Mouse (Mus musculus): ENCODE results near the gene Dip2b. TPM values are rescaled to one million over a fixed set of nuclear protein-coding genes. Genes with fewer than 3 reads are reported as not detected.
A peak's percentile ranks its signal among the peaks of the same experiment; 100 is the strongest.

Gene Dip2b
- polyA plus RNA-seq, 1 experiment: 7.1 TPM

DNA sequence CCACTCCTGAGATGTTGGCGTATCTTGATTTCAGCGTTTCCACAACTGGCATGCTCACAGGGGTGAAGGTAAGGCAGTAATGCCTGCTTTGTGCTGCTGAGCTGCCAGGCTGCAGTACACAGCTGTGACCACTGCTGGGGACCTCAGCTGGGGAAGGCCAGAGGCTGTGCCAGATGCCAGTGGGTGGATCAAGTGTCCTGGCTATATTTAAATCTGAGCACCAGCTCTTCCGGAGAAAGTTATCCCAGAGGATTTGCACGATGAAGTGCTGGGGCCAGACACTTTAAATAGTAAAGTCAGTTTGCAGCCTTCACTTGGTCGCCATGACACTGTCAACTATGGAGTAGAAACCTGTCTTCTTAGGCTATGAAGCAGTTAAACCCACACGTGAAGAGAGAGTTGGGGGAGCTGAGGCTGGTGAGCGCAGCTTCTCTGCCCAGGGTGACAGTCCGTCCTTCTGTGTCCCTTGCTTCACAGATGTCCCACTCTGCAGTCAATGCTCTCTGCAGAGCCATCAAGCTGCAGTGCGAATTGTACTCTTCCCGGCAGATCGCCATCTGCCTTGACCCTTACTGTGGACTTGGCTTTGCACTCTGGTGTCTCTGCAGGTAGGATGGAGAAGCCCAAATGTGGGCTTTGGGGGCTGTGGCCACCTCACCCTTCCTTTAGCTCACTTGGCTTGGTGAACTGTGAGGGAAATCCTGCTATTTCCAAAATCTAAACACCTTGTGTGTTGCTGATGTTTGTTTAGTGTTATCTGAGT lies 160.7 kb downstream of the Dip2b start:
- Histone ChIP-seq H3K4me1 (ENCODE audit: control insufficient read depth, insufficient read depth, low read length) (no peaks in the 10 kb centered on the region; the same call in 1 of the 2 replicates), H3K27ac (ENCODE audit: control insufficient read depth, insufficient read depth, low read depth, low read length, poor library complexity) (no peak overlapping the region; the same call in 1 of the 2 replicates), H3K4me3 (replicated peaks; ENCODE audit: control insufficient read depth, low read depth, low read length) (no peak overlapping the region)
- TF ChIP-seq CTCF (IDR thresholded peaks at IDR 0.05; ENCODE audit: control insufficient read depth, insufficient read depth, low read length) (no peak), POLR2A (IDR thresholded peaks at IDR 0.05; ENCODE audit: borderline replicate concordance, control insufficient read depth, low read depth, low read length) (no peak)
- 91% methylated on average over 11 of the region's 11 CpGs for WGBS

DNA sequence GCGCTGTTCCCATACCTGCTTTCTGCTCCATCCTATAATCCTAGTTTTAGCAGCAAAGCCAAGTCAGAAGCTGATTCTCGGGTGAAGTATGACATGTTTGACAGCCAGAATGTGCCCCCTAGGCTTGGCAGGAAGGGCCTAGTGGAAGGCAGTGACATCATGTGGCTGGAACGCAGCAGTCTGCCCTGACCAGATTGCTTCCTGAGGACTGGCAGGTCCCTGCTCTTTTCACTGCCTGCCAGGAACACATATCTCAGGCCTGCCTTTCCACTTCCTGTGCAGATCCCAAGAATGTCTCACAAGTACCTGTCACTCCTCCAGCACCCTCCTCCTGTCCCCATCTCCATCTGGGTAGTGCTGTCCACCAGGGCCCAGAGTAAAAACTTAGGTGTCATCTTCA lies 161.3 kb downstream of the Dip2b start:
- TF ChIP-seq CTCF (IDR thresholded peaks at IDR 0.05; ENCODE audit: control insufficient read depth, insufficient read depth, low read length): no peak
- no peak for TF ChIP-seq POLR2A (IDR thresholded peaks at IDR 0.05; ENCODE audit: borderline replicate concordance, control insufficient read depth, low read depth, low read length)
- H3K4me1 ChIP-seq (ENCODE audit: control insufficient read depth, insufficient read depth, low read length): no peaks in the 10 kb centered on the region; the same call in 1 of the 2 replicates
- no peak overlapping the region for H3K4me3 ChIP-seq (replicated peaks; ENCODE audit: control insufficient read depth, low read depth, low read length)
- no peak overlapping the region for H3K27ac ChIP-seq (ENCODE audit: control insufficient read depth, insufficient read depth, low read depth, low read length, poor library complexity)
- 79% methylated on average over 3 of the region's 3 CpGs for WGBS

- no peak overlapping the region for H3K27ac ChIP-seq (ENCODE audit: control insufficient read depth, insufficient read depth, low read depth, low read length, poor library complexity)
- H3K4me3 ChIP-seq (replicated peaks; ENCODE audit: control insufficient read depth, low read depth, low read length): no peak overlapping the region
- TF ChIP-seq POLR2A (IDR thresholded peaks at IDR 0.05; ENCODE audit: borderline replicate concordance, control insufficient read depth, low read depth, low read length) (no peak), CTCF (IDR thresholded peaks at IDR 0.05; ENCODE audit: control insufficient read depth, insufficient read depth, low read length) (no peak)
- no peaks in the 10 kb centered on the region; the same call in 1 of the 2 replicates for H3K4me1 ChIP-seq (ENCODE audit: control insufficient read depth, insufficient read depth, low read length)
- 77% methylated on average over 3 of the region's 3 CpGs for WGBS
Measured at GRCm38 (mm10) chr15:100201806-100202205, 163.3 kb downstream of the Dip2b start.

DNA sequence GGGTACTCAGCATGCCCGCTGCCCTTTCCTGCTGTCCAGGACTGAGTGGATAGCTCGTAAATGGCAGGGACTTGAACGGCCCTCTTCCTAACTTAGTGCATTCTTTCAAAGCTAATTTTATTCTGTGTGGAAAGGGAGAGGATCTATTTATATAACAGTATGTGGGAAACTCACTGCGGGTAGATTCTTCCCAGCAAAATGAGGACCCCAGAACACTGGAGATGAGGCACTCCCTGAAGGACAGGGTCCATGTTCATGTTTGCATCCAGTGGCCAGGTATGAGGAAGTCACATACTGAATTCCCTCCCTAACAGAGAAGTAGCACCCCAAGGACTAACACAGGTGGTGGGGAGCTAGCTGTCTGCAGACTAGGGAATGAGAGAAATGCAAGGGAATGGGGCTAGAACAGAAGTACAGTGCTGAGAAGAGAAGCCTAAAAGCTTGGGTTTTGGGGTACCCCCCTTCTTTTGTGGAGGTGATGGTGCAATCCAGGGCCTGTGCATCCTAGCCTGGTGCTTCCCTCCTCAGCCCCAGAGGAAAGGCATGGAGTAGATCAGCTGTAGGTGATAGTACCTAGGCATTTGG lies 164.1 kb downstream of the Dip2b start:
- Histone ChIP-seq H3K4me3 (replicated peaks; ENCODE audit: control insufficient read depth, low read depth, low read length) (no peak overlapping the region), H3K27ac (ENCODE audit: control insufficient read depth, insufficient read depth, low read depth, low read length, poor library complexity) (no peak overlapping the region), H3K4me1 (ENCODE audit: control insufficient read depth, insufficient read depth, low read length) (no peaks in the 10 kb centered on the region; the same call in 1 of the 2 replicates)
- 90% methylated on average over 4 of the region's 4 CpGs for WGBS
- TF ChIP-seq POLR2A (IDR thresholded peaks at IDR 0.05; ENCODE audit: borderline replicate concordance, control insufficient read depth, low read depth, low read length) (no peak), CTCF (IDR thresholded peaks at IDR 0.05; ENCODE audit: control insufficient read depth, insufficient read depth, low read length) (no peak)

DNA sequence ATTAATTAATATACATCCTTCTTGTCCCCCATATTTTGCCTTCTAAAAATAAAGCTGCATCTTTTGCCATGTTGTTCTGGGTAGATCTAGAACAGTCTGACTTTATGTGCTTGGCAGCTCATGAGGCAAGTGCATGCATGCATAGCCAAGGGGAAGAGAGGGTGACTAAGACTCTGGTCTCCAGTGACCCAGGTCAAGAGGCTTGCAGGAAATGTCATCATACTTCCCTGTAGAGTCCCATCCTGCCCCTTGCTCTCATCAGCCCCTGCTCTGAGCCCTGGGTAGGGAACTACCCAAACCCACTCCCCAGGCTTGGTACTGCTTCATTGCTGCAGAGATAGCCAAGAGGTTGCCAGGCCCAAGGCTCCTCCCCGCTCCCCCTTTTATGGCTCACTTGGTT lies 166.1 kb downstream of the Dip2b start:
- TF ChIP-seq POLR2A (IDR thresholded peaks at IDR 0.05; ENCODE audit: borderline replicate concordance, control insufficient read depth, low read depth, low read length): no peak
- TF ChIP-seq CTCF (IDR thresholded peaks at IDR 0.05; ENCODE audit: control insufficient read depth, insufficient read depth, low read length): no peak
- H3K27ac ChIP-seq (ENCODE audit: control insufficient read depth, insufficient read depth, low read depth, low read length, poor library complexity): peak overlapping the region; percentile 69
- 90% methylated on average over 1 of the region's 1 CpGs for WGBS
- H3K4me3 ChIP-seq (replicated peaks; ENCODE audit: control insufficient read depth, low read depth, low read length): no peak overlapping the region
- no peaks in the 10 kb centered on the region; the same call in 1 of the 2 replicates for H3K4me1 ChIP-seq (ENCODE audit: control insufficient read depth, insufficient read depth, low read length)

DNA sequence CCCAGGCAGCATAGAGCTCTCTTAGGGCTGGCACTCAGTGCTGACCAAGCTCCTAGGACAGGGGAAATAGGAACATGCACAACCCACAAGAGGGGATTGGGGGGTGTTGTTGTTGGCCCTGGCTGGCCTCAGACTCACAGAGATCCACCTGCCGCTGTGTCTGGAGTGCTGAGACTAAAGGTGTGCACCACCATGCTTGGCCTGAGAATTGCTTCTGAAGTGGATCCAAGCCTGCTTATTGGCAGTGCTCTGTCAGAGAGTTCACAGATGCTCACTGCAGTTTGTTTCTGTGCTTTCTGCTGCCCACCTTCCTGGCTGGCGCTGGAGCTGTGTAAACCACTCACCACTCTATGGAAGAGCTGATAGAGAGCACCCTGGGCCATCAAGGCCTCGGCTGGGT lies 171.5 kb downstream of the Dip2b start:
- H3K4me1 ChIP-seq (ENCODE audit: control insufficient read depth, insufficient read depth, low read length): no peaks in the 10 kb centered on the region; the same call in 1 of the 2 replicates
- 97% methylated on average over 3 of the region's 3 CpGs for WGBS
- no peak overlapping the region for H3K4me3 ChIP-seq (replicated peaks; ENCODE audit: control insufficient read depth, low read depth, low read length)
- no peak overlapping the region for H3K27ac ChIP-seq (ENCODE audit: control insufficient read depth, insufficient read depth, low read depth, low read length, poor library complexity)
- no peak for TF ChIP-seq POLR2A (IDR thresholded peaks at IDR 0.05; ENCODE audit: borderline replicate concordance, control insufficient read depth, low read depth, low read length)
- TF ChIP-seq CTCF (IDR thresholded peaks at IDR 0.05; ENCODE audit: control insufficient read depth, insufficient read depth, low read length): no peak

- Histone ChIP-seq H3K4me3 (replicated peaks; ENCODE audit: control insufficient read depth, low read depth, low read length) (no peak overlapping the region), H3K27ac (ENCODE audit: control insufficient read depth, insufficient read depth, low read depth, low read length, poor library complexity) (no peak overlapping the region), H3K4me1 (ENCODE audit: control insufficient read depth, insufficient read depth, low read length) (peaks cover 4% of the 10 kb centered on the region; the same call in 1 of the 2 replicates)
- TF ChIP-seq CTCF (IDR thresholded peaks at IDR 0.05; ENCODE audit: control insufficient read depth, insufficient read depth, low read length) (no peak), POLR2A (IDR thresholded peaks at IDR 0.05; ENCODE audit: borderline replicate concordance, control insufficient read depth, low read depth, low read length) (no peak)
- 61% methylated on average over 2 of the region's 2 CpGs for WGBS
Measured at GRCm38 (mm10) chr15:100213339-100213738, 174.9 kb downstream of the Dip2b start.

DNA sequence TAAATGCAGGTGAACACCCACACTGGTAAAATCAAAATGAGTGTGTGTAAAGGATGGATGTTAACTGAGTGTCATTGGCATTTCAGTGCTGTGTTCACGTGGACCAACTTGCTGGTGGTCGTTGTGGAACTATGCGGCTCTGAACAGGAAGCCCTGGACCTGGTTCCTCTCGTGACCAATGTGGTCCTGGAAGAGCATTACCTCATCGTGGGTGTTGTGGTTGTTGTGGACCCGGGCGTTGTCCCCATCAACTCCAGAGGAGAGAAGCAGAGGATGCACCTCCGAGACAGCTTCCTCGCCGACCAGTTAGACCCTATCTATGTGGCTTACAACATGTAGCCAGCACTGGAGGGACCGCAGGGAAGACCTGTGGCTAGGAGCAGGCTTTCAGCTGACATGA lies 176.6 kb downstream of the Dip2b start:
- Histone ChIP-seq H3K27ac (ENCODE audit: control insufficient read depth, insufficient read depth, low read depth, low read length, poor library complexity) (peak overlapping the region; percentile 62), H3K4me3 (replicated peaks; ENCODE audit: control insufficient read depth, low read depth, low read length) (no peak overlapping the region), H3K4me1 (ENCODE audit: control insufficient read depth, insufficient read depth, low read length) (peaks cover 4% of the 10 kb centered on the region; the same call in 1 of the 2 replicates)
- TF ChIP-seq POLR2A (IDR thresholded peaks at IDR 0.05; ENCODE audit: borderline replicate concordance, control insufficient read depth, low read depth, low read length): no peak
- no peak for TF ChIP-seq CTCF (IDR thresholded peaks at IDR 0.05; ENCODE audit: control insufficient read depth, insufficient read depth, low read length)
- WGBS: 39% methylated on average over 11 of the region's 11 CpGs
